Mouse (Mus musculus) spleen, embryonic (tissue): Measurements from ENCODE around the gene Srpk2.

Source experiments
- CTCF ChIA-PET: fragments of 350-600 bp; sonication (Branson Sonifier 250); formaldehyde crosslinking; loops from one replicate; lab custom pipeline; 2022; lab: Charles Lee

The Srpk2 gene

DNA sequence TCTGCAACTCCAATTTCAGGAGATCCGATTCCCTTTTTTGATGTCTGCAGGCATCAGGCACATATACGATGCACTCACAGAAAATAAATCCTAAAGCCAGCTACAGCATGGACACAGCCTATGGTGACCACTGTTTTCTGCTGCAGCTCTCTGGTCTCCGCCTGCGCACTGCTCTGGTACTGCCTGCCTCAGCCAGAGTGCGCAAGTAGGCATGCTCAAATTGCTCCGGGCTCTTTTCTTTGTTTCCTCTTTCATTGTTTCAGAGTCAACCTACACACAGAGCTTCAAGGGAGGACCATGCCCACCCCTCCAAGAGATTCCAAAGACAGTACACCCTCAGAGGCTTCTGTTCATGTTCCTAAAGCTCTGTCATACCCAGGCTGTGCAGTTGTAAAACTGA, 175.8 kb downstream of the Srpk2 start:
- CTCF ChIA-PET, result no interaction called here

DNA sequence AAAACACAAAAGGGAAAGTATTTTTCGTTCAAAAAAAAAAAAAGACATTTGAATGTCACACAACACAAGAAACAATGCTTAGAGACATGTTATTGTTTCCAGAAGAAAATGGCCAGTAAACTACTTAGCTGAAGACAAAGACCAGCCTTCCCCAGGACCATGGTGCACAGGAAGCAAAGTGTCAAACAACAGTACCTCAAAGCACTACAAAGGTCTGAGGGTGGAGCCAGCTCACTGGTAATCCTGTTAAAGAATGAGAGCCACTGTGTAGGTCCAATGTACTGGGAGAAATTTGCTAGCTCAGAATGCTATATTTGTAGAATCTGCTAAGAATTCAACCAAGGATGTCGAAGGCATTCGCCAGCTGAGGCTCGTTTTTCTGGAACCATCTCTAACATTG, 177.2 kb downstream of the Srpk2 start:
- CTCF ChIA-PET, result no interaction called here

DNA sequence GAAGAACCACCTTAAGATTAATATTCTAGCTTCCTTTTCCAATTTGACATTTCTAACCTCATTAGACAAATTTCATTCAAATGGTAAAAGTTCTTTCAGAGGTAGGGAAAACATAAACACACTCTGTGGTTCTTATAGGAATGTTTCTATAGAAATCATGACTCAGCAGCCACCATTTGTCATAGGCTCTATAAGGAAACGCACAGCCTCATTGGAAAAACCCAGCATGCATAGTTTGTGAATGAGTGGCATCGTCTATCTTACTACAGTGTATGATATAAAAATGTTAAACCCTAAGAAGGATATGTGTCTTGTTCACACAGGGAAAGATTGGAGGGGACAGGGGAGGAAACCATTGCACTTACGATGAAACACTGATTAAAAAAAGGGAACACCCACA, 178.8 kb downstream of the Srpk2 start:
- CTCF ChIA-PET, result interaction anchor here (0.6 kb wide), 1 partner anchor 553 kb away, joined by 9 read pairs; no protein-coding TSS in a partner anchor

GRCm38 (mm10) chr5:23502317-23502937, 182.0 kb downstream of the Srpk2 start:
- CTCF ChIA-PET, result interaction anchor here (0.6 kb wide), 1 partner anchor 103 kb away, joined by 4 read pairs; no protein-coding TSS in a partner anchor

- CTCF ChIA-PET, result interaction anchor here (0.6 kb wide), 2 partner anchors 23 to 104 kb away, joined by 4 to 5 read pairs; no protein-coding TSS in a partner anchor
Measured at GRCm38 (mm10) chr5:23501582-23502316, 182.7 kb downstream of the Srpk2 start.

DNA sequence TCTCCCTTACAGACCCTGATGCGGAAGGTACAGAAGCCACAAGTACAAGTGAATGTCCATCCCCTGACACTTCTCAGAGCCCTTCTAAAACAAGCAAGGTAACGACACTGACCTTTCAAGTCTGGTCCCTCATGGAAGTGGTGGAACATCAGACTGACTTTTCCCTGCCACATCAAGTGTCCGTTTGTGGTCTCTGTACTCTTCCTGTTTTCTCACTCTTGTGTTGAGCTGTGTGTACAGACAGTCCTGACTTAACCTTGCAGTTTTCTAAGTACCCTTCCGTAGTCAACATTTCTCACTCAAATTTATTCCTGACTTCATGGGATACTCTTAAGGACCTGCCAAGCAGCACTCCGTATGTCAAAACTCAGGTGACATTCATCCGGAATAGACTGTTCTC, 183.7 kb downstream of the Srpk2 start:
- CTCF ChIA-PET, result interaction anchor here (1.2 kb wide), 1 partner anchor 98 kb away, joined by 3 read pairs; no protein-coding TSS in a partner anchor

- CTCF ChIA-PET, result interaction anchor here (0.6 to 1.2 kb wide), 3 partner anchors 10 to 108 kb away, joined by 3 to 9 read pairs (median 4); no protein-coding TSS in a partner anchor
Measured at GRCm38 (mm10) chr5:23499257-23499656, 185.2 kb downstream of the Srpk2 start.

GRCm38 (mm10) chr5:23497920-23498319, 186.5 kb downstream of the Srpk2 start:
- CTCF ChIA-PET, result no interaction called here

DNA sequence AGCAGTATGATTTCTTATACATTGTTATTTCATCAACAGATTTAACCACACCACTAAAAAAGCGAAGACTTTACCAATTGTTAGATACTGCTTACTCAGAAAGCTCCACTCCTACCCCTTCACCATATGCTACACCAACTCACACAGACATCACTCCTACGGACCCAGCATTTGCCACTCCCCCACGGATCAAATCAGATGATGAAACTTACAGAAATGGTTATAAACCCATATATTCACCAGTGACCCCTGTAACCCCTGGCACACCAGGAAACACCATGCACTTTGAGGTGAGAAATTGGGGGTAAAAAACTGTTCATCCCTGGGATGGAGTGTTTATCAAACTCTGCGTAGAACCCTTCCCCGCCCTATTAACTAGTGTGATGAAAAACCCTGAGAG, 187.5 kb downstream of the Srpk2 start:
- CTCF ChIA-PET, result no interaction called here

DNA sequence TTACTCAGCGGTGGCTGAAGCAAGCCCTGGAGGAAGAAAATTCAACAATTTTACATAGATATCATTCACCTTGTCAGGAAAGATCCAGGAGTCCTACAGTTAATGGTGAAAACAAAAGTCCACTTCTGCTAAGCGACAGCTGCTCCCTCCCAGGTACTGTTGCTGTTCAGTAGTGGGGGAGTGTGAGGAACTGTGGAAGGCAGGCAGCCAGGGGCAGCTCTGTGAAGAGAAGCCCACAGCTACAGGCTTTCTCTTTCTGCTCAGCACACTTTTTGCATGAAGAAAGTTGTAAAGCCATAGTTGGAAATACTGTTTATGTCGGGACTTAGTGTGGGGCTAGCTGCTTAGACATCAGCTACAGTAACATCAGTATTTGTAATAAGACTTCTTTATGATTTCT, 188.0 kb downstream of the Srpk2 start:
- CTCF ChIA-PET, result no interaction called here

GRCm38 (mm10) chr5:23490797-23491196, 193.6 kb downstream of the Srpk2 start:
- CTCF ChIA-PET, result interaction anchor here (0.8 kb wide), 1 partner anchor 239 kb away, joined by 3 read pairs; no protein-coding TSS in a partner anchor

GRCm38 (mm10) chr5:23489231-23489630, 195.2 kb downstream of the Srpk2 start:
- CTCF ChIA-PET, result interaction anchor here (0.8 kb wide), 1 partner anchor 10 kb away, joined by 4 read pairs; no protein-coding TSS in a partner anchor

DNA sequence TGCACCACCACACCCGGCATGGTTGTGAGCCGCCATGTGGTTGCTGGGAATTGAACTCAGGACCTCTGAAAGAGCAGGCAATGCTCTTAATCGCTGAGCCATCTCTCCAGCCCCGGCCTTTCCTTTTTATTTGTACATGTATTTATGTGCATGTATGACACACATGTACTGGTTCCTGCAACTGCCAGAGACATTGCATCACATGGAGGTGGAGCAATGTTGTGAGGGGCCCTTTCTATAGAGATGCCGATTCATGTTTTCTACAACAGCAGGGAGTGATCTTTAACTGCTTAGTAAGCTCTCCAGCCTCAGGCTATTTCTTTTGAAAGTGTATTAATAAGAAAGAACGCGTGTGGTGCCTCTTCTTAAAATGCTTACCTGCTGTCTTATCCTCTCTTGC, 200.6 kb downstream of the Srpk2 start:
- CTCF ChIA-PET, result no interaction called here

GRCm38 (mm10) chr5:23473098-23473873, 211.1 kb downstream of the Srpk2 start:
- CTCF ChIA-PET, result no interaction called here

DNA sequence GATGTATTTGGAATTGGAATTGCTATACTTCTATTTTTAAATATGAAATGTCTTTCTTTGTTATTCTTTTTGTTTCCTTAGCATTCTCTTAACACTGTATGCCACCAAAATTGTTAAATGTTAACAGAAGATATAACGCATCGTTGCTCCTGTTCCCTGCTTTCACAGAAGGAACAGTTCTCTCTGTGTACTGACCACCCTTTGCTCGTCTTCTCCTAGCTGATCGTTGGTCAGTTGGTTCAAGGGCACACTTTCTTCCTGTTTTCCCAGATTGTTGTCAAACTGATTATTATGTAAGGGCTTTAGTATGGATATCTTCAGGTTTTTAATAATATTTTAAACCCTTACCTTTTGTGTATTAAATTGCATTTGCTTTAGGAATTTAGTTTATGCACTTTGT, 217.9 kb downstream of the Srpk2 start:
- CTCF ChIA-PET, result no interaction called here

GRCm38 (mm10) chr5:23464743-23465142, 219.7 kb downstream of the Srpk2 start:
- CTCF ChIA-PET, result interaction anchor here (0.6 kb wide), 2 partner anchors 29 to 282 kb away, joined by 3 to 6 read pairs; no protein-coding TSS in a partner anchor

GRCm38 (mm10) chr5:23464247-23464646, 220.2 kb downstream of the Srpk2 start:
- CTCF ChIA-PET, result interaction anchor here (0.6 kb wide), 2 partner anchors 30 to 55 kb away, joined by 3 to 13 read pairs; no protein-coding TSS in a partner anchor

DNA sequence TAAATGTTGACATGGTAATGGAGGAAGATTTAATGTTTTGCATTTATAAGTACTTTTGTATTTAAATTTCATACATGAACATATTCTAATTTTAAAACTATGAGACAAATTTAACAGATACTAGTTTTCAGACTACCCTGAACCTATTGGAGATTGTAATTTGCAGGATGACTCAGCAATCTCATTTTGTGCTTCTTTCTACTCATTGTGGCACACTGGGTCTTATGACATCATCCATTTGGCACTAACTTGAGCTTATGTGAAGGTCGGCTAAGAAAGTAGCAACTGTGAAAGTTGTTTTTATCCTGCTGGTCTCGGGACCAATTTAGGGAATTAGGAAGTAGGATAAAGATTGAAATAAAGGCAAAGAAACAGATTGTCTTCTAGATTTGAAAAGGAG, 222.7 kb downstream of the Srpk2 start:
- CTCF ChIA-PET, result interaction anchor here (0.5 kb wide), 1 partner anchor 80 kb away, joined by 7 read pairs; no protein-coding TSS in a partner anchor

DNA sequence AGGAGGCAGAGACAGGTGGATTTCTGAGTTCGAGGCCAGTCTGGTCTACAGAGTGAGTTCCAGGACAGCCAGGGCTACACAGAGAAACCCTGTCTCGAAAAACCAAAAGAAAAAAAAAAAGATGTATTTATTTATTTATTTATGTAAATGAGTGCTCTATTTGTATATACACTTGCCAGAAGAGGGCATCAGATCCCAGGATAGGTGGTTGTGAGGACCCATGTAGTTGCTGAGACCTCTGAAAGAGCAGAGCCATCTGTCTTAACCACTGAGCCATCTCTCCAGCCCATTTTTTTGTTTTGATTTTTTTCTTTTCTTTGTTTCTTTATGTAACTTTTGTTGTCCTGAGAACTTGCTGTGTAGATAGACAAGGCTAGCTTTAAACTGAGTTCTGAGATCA, 230.9 kb downstream of the Srpk2 start:
- CTCF ChIA-PET, result interaction anchor here (0.7 to 2.2 kb wide), 2 partner anchors 35 to 1841 kb away, joined by 3 to 5 read pairs; no protein-coding TSS in a partner anchor
